Mouse (Mus musculus): ENCODE results near the gene Gmeb2. TPM values are rescaled to one million over a fixed set of nuclear protein-coding genes. Genes with fewer than 3 reads are reported as not detected.

Gmeb2 gene
- total and polyA plus RNA-seq, 2 experiments from 2014 or later = 8.6 to 16.0 TPM

DNA sequence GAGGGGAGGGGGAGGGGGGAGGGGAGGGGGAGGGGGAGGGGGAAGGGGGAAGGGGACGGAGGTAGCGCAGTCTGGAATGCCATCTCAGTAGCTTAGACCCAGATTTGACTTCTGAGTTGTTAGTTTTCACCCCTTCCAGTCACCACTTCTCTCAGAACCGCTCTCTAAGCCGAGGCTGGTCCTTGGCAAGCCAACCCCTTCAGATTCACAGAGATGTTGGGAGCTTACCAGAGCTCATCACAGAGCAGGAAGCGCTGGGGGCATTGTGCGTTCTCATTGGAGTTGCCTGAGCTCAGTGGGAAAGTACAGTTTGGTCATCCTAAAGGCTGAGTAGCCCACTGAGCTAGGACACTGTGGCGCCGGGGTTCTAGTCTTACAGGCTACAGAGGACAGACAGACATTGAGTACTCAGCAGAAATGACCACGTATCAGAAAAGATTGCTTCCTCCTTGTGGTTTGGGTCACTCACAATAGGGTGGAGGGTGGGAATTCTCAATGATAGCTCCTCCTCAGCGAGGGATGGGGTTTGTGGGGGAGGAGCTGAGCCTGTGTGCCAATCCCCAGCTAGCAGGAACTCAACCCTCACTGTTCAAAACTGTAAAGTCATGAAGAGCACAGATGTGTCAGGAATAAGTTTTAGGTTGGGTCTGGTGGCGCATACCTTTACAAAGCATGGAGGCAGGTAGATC lies 44.0 kb downstream of the Gmeb2 start:
- WGBS = 37% methylated on average over 11 of the region's 11 CpGs
- H3K27ac ChIP-seq (ENCODE audit: low read depth, low read length) = no peak overlapping the region
- no peaks in the 10 kb centered on the region for H3K36me3 ChIP-seq (ENCODE audit: insufficient read depth, low read length)
- DNase-seq (ENCODE audit: low spot score) (no peak), ATAC-seq (ENCODE audit: low FRiP score) (no peak)
- no peak overlapping the region for H3K4me2 ChIP-seq (ENCODE audit: low read depth, low read length, poor library complexity, severe bottlenecking)
- no peak for TF ChIP-seq CTCF (IDR thresholded peaks at IDR 0.05)
- no peaks in the 10 kb centered on the region for H3K27me3 ChIP-seq (ENCODE audit: insufficient read depth, low read length)
- H3K9ac ChIP-seq (replicated peaks; ENCODE audit: low read length, poor library complexity, severe bottlenecking) = no peak overlapping the region
- H3K9me3 ChIP-seq (ENCODE audit: low read length) = no peaks in the 10 kb centered on the region
- H3K4me3 ChIP-seq (ENCODE audit: low read depth, low read length) = no peak overlapping the region
- H3K4me1 ChIP-seq (ENCODE audit: insufficient read depth, low read length) = no peaks in the 10 kb centered on the region

DNA sequence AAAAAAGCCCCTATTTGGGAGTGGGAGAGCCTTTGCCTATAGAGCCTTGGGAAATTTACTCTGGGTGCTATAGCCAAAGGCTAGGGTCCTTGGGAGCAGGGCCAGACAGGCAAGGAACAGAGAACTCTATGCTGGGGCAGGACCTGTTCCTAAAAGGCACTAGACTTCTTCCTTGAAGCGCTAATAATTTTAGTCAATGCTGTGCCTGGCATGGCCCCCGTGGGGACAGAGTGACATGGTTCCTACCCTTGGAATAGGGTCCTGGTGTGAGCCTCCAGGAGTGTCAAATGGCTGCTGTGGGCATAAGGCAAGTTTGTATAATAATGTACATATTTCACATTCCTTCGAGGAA lies 45.5 kb downstream of the Gmeb2 start:
- no peak for TF ChIP-seq CTCF (IDR thresholded peaks at IDR 0.05)
- Histone ChIP-seq H3K4me3 (ENCODE audit: low read depth, low read length) (no peak overlapping the region), H3K4me1 (ENCODE audit: insufficient read depth, low read length) (no peaks in the 10 kb centered on the region), H3K9ac (replicated peaks; ENCODE audit: low read length, poor library complexity, severe bottlenecking) (no peak overlapping the region), H3K36me3 (ENCODE audit: insufficient read depth, low read length) (no peaks in the 10 kb centered on the region), H3K27me3 (ENCODE audit: insufficient read depth, low read length) (no peaks in the 10 kb centered on the region), H3K4me2 (ENCODE audit: low read depth, low read length, poor library complexity, severe bottlenecking) (no peak overlapping the region), H3K9me3 (ENCODE audit: low read length) (no peaks in the 10 kb centered on the region), H3K27ac (ENCODE audit: low read depth, low read length) (no peak overlapping the region)
- ATAC-seq (ENCODE audit: low FRiP score) (no peak), DNase-seq (ENCODE audit: low spot score) (no peak)
- 63% methylated on average over 3 of the region's 3 CpGs for WGBS

DNA sequence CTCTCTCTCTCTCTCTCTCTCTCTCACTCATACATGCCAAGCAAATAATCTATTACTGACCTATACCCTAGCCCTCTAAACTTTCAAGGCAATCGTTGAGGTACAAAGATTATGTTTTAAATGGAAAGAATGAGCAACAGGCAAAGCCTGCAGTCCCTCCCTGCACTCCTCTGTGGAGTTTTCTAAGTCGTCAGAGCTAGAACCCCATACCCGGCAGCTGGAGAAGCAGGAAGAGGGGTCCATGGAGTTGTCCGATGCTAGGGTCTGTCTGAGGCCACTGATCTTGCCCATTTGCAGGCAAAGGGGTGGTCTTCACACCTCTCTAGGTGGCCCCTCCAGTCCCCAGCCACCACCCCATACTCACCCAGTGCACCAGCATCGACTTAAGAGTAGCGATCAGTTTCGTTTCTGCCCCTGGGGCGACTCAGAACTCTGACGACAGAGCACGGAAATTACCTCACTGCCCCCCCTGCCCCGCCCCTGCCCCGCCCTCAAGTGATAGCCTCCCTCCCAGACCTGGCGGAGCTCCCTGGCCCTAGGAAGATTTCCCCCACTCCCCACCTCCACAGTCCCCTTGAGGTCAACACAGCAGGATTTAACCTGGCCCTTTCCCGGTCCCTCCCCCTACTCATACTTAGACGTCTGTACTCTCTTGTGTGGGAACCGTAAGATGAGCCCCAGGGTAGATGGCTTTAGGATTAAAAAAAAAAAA lies 46.1 kb downstream of the Gmeb2 start, which contains the start of gene Helz2:
Helz2 (minus strand) TSS at position 426 of the 712 bp plus-strand sequence.
- Histone ChIP-seq H3K9ac (replicated peaks; ENCODE audit: low read length, poor library complexity, severe bottlenecking) (0 out of 2 replicates have a peak within 1 kb of the TSS, but pooled peaks have one; percentile 8), H3K4me2 (ENCODE audit: low read depth, low read length, poor library complexity, severe bottlenecking) (peak within 1 kb of the TSS; percentile 16), H3K4me3 (ENCODE audit: low read depth, low read length) (peak within 1 kb of the TSS; percentile 19; the same call in 1 of the 2 replicates), H3K9me3 (ENCODE audit: low read length) (no peaks in the 10 kb centered on the region), H3K36me3 (ENCODE audit: insufficient read depth, low read length) (no peaks in the 10 kb centered on the region), H3K27me3 (ENCODE audit: insufficient read depth, low read length) (no peaks in the 10 kb centered on the region), H3K4me1 (ENCODE audit: insufficient read depth, low read length) (no peaks in the 10 kb centered on the region), H3K27ac (ENCODE audit: low read depth, low read length) (no peak within 1 kb of the TSS)
- TF ChIP-seq CTCF (IDR thresholded peaks at IDR 0.05) = no peak
- WGBS = 15% methylated on average over 16 of the region's 16 CpGs
- no peak for ATAC-seq (ENCODE audit: low FRiP score)
- DNase-seq (ENCODE audit: low spot score) = no peak

DNA sequence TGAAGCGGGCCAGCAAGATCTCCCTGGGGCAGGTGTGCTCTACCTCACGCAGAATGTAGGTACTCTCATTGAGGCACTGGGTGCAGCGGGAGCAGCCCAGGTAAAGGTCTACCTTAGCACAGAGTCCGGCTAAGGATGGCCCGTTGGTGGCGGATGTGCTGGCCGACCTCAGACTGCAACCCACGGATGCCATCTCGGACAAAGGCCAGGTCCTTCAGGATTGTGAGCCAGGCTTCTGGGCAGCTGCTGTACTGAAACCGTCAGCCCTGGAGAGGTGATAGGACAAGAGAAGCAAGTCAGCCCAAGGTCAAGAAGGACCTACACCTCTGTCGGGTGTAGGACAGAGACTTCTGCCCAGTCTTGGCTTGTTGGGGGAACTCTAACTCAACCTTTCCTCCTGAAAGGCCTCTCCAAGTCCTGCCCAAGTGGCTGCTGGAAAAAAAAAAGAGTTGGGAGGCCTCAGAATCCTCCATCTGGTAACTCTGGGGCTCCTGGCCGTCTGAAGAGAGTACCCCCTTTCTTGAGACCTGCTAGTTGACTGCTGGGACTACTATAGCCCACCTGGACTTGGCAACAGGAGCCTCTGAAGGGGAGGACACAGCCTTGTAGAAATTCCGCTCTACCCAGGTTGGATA lies 46.9 kb downstream of the Gmeb2 start:
- no peak for DNase-seq (ENCODE audit: low spot score)
- ATAC-seq (ENCODE audit: low FRiP score) = no peak
- Histone ChIP-seq H3K4me2 (ENCODE audit: low read depth, low read length, poor library complexity, severe bottlenecking) (no peak overlapping the region), H3K4me3 (ENCODE audit: low read depth, low read length) (no peak overlapping the region), H3K9ac (replicated peaks; ENCODE audit: low read length, poor library complexity, severe bottlenecking) (no peak overlapping the region), H3K27ac (ENCODE audit: low read depth, low read length) (no peak overlapping the region), H3K9me3 (ENCODE audit: low read length) (no peaks in the 10 kb centered on the region), H3K36me3 (ENCODE audit: insufficient read depth, low read length) (no peaks in the 10 kb centered on the region), H3K4me1 (ENCODE audit: insufficient read depth, low read length) (no peaks in the 10 kb centered on the region), H3K27me3 (ENCODE audit: insufficient read depth, low read length) (no peaks in the 10 kb centered on the region)
- WGBS = 91% methylated on average over 13 of the region's 13 CpGs
- no peak for TF ChIP-seq CTCF (IDR thresholded peaks at IDR 0.05)

DNA sequence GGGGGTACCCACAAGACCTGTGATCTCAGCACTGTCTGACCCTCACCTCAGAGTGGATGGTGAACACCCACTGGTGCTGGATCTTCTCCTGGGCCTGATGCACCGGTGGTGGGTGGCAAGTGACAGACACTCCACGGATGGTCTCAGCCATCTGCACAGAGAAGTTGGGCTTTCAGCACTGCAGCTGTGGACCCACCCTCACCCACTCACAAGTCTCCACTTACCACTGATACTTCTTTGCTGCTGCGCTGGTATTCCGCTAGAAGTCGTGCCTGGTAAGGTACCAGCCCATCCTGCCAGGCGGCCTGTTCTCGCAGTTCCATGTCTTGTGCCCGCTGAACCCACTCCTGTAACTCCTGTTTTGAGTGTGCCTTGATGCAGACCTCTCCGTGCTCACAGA lies 48.6 kb downstream of the Gmeb2 start:
- Histone ChIP-seq H3K4me2 (ENCODE audit: low read depth, low read length, poor library complexity, severe bottlenecking) (no peak overlapping the region), H3K36me3 (ENCODE audit: insufficient read depth, low read length) (no peaks in the 10 kb centered on the region), H3K27ac (ENCODE audit: low read depth, low read length) (no peak overlapping the region), H3K9me3 (ENCODE audit: low read length) (no peaks in the 10 kb centered on the region), H3K4me3 (ENCODE audit: low read depth, low read length) (no peak overlapping the region), H3K27me3 (ENCODE audit: insufficient read depth, low read length) (no peaks in the 10 kb centered on the region), H3K4me1 (ENCODE audit: insufficient read depth, low read length) (no peaks in the 10 kb centered on the region), H3K9ac (replicated peaks; ENCODE audit: low read length, poor library complexity, severe bottlenecking) (no peak overlapping the region)
- DNase-seq (ENCODE audit: low spot score) (no peak), ATAC-seq (ENCODE audit: low FRiP score) (no peak)
- WGBS = 94% methylated on average over 9 of the region's 9 CpGs
- no peak for TF ChIP-seq CTCF (IDR thresholded peaks at IDR 0.05)

DNA sequence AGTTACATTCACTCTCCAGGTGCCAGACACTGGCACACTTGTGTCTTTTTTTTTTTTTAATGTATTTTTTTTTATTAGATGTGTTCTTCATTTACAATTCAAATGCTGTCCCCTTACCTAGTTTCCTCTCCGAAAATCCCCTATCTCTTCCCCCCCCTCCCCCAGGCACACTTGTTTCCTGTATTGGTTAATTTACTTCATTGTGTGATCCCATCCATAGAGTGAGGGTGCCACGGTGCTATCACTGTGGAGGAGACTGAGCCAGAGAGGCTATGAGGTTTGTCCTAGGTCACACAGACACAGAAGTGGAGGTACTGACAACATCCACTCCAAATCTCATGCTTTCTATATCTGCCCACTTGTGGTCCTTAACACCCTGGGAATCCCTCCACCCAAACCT lies 49.0 kb downstream of the Gmeb2 start:
- H3K9me3 ChIP-seq (ENCODE audit: low read length) = no peaks in the 10 kb centered on the region
- H3K36me3 ChIP-seq (ENCODE audit: insufficient read depth, low read length) = no peaks in the 10 kb centered on the region
- H3K4me2 ChIP-seq (ENCODE audit: low read depth, low read length, poor library complexity, severe bottlenecking) = no peak overlapping the region
- H3K4me3 ChIP-seq (ENCODE audit: low read depth, low read length) = no peak overlapping the region
- H3K27ac ChIP-seq (ENCODE audit: low read depth, low read length) = no peak overlapping the region
- ATAC-seq (ENCODE audit: low FRiP score) = no peak
- TF ChIP-seq CTCF (IDR thresholded peaks at IDR 0.05) = no peak
- 60% methylated on average over 2 of the region's 2 CpGs for WGBS
- H3K27me3 ChIP-seq (ENCODE audit: insufficient read depth, low read length) = no peaks in the 10 kb centered on the region
- H3K4me1 ChIP-seq (ENCODE audit: insufficient read depth, low read length) = no peaks in the 10 kb centered on the region
- no peak for DNase-seq (ENCODE audit: low spot score)
- H3K9ac ChIP-seq (replicated peaks; ENCODE audit: low read length, poor library complexity, severe bottlenecking) = no peak overlapping the region
